Mouse (Mus musculus) natural killer cell, adult 2 months (primary cell): ENCODE results near the gene Lax1.
"Not testable (repeated sequence)": the region's sequence is repeated elsewhere in the genome, so short reads cannot be mapped to it uniquely, and the experiment has no call there.

Source experiments
- DNase-seq, 2 experiments: peaks; one replicate each; pipeline ENCODE4 v3.0.0; 2022; ENCODE audit warnings: low spot score in 2 of 2

Gene Lax1

DNA sequence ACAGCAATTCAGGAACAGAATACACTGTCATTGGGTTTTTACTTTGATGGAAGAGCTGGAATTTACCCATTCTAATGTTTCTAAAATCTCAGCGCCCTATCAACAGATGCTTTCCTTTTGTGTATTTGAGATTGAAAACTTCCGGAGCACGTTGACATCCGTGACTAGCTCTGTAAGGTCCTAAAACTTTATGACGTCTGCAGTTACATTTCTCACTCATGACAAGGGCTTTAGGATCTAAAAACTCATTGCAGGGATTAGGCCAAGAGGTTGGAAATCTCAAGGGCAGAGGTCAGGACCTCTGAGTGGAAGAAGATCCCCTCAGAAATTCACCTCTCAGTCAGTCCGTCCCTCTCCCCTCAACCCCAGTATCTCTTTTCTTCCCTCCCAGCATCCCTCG is 1.6 kb downstream of the Lax1 start:
- no peak for DNase-seq

DNA sequence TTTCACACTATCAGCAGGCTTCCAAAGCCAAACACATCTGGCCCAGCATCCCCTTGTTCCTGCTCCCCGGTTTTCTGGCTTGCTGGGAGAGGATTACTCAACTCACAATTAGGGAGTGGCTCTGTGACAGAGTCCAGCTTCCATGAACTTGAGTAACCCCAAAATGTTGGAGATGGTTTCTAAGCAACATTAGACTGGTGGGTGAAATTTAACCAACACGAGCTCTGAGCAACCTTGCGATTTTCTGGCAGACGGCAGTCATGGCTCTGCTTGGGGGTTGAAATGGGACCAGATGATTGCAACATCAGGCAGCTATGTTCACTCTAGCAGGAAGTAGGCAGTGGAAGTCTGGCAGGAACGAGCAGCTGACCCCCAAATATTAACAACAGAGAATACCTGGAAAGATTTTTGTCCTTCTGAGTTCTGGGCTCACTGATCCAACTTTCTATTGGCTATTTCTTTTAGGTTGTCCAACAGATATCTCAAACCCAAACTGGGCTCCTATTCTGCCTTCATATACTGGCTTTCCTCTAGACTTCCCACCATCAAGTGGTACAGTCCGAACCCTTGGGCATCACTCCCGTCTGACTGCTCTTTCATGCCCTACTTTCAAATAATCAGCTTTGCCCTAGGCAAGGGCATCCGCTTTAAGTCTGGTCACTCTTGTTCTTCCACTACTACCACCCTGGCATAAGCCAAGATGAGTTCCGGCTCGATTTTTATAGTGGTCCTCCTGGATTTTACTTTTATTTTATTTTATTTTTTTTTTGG is 4.0 kb downstream of the Lax1 start:
- no peak for DNase-seq

DNA sequence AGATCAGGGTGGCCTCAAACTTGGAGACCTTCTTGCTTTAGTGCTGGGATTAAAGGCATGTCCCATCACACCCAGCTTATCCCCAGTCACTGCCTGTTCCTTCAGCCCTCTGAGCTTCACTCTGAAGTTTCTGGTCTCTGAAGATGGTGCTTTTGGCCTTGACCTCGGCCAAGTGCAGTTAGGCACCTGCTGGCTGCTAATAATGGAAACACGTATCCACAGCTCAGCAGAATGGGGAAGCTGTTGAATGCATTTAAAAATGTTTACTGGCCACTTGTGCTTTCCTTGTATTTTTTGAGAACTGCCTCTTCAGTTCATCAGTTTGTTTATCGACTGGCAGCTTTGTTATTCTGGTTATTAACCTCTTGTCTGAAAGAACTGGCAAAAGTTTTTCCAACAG is 18.1 kb downstream of the Lax1 start:
- DNase-seq: no peak

DNA sequence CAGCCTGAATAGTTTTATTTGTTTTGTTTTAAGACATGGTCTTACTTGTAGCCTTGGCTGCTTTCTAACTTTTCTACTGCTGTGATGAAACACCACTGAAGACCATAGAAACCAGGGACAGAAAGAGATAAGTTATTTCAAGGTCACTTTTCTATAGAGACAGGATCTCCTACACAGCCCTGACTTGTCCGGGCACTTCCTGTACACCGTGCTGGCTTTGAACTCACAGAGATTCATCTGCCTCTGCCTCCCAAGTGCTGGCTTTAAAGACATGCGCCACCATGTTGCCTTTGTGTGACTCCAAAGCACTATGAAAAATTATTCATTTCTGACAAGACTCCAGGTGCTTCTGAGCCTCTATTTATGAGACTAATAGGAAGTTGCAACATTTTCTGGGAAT is 18.6 kb downstream of the Lax1 start:
- DNase-seq: no peak

DNA sequence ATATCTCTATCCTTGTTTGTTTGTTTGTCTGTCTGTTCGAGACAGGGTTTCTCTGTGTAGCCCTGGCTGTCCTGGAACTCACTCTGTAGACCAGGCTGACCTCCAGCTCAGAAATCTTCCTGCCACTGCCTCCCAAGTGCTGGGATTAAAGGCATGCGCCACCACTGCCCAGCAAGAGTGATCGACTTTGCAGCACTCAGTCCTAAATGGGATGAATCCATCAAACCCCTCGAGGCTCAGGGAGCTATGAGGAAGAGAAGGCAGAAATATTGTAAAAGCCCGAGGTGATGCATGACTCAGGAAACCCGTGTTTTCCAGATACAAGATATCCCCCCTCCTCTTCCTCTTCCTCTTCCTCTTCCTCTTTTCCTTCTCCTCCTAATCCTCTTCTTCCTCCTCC is 19.1 kb downstream of the Lax1 start:
- no peak for DNase-seq

DNA sequence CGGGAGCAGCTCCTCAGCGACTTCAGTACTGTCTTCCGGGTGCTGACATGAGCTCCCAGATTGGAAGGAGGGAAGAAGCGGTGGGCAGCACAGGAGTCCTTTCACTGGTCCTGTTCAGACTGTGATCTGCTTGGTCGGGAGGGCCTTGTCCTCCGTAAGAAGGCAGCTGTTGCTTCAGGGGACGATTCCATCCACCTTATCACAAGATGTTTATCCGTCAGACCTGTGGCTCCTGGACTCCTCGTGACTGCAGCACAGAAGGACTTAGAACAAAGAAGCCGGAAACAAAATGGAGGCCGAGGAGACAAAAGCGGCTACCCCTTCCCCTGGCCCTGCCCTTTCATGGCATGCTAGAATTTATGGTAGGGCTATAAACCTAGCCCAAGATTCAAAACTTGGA is 19.7 kb downstream of the Lax1 start:
- DNase-seq: no peak

DNA sequence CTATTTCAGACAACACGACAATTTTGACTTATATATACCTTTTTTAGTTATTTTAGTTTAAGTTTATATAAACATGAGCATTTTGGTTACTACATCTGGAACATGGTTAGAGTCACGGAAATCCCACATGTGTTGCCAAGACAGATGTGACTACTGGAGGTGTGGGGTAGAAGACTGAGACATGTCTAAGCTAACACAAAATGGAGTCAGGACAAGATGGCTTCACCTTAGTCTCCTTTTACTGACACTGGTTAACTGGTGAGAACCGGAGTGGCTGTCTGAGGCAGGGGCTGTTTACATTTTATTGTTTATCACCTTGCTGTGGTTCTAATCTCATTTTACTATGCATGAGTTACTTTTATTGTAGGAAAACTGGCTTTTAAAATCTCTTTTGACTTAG is 21.3 kb downstream of the Lax1 start:
- no peak for DNase-seq

DNA sequence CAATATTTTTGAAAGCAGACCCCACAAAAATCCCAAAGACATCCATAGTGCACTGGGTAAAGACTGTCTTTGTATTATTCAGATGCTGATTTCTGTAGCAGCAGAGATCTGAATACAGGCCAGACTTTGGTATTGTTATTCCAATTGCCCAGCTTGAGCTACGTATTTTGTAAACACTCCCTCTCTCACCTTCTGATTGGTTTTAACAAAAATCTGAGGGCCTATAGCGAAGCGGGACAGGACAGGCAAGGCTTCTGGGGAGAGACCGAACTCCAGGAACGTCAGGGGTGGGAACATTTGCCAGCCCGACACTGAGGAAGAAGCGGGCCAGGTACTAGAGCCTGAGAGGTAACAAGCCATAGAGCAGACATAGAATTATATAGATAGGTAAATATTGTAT is 22.2 kb downstream of the Lax1 start:
- DNase-seq: no peak

DNA sequence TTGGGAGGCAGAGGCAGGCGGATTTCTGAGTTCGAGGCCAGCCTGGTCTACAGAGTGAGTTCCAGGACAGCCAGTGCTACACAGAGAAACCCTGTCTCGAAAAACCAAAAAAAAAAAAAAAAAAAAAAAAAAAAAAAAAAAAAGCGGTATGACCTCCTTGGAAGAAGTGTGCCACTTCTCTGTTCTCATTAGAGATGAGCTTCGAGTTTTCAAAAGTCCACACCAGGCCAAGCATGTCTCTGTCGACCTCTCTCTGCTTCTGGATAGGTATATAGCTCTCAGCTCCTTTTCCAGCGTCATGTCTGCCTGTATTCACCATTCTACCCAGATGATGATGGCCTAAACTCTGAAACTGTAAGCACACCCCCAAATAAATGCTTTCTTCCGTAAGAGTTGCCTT is 24.2 kb downstream of the Lax1 start:
- DNase-seq: not testable (repeated sequence)

DNA sequence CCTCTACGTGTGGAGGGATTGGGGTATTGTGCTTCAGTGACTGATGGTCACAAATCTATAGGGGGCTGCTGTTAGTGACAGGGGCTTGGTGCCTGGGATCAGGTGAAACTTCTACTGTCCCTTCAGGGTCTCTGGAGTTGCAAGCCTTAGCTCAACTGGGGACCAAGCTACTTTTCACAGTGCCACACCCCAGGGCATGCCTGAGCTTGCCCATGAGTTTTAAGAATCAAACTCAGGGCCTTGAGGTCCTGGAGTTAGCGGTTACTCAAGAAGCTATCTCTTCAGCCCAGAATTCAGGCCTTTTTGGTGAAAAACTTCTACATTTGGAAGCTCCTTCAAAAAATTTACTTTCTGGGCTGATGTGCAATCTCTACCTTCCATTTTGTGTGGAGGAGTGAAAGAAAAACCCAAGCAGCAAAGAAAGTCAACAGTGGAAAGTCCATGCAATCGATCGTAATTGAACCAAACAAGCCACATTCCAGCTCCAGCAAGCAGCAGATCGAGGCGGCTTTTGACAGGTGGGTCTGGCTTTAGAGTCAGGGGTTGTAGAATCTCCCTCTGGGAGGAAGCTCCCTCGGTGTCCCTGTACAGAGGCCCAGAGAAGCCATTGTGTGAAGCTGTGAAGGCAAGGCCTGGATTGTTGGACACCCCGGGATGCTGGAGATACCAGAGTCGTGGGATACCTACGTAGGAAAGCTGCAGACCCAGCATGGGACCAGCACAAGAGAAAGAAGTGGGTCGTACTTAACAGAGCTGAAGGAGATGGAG is 25.5 kb downstream of the Lax1 start:
- no peak for DNase-seq

DNA sequence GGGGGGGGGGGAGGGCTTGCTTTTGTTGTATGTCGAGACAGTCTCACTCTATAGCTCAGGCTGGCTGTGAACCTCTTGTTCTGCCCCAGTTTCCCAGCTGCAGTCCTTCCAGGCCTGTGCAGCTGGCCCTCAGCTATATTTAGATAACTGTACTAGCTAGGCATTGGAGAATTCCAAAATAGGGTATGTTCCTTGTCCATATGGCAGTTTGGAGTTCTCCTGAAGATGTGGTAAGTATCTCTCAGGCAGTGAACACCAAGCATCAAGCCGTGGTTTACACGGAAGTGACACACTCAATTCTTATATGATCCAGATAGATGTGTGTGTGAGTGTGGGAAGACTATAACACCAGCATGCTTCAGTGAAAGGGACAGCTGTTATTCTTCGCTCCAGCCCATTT is 26.5 kb downstream of the Lax1 start:
- no peak for DNase-seq

DNA sequence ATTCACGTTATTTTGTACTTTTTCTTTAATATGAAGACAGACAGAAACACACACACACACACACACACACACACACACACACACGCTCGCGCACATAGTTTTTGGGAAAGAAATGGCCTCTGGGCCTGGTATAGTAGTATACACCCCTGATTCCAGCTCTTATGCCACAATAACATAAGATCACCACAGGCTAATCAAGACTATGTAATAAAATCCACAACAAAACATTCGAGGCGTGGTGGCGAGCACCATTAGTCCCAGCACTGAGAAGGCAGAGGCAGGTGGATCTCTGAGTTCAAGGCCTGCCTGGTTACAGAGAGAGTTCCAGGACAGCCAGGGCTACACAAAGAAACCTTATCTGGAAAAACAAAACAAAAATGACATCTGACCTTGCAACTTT is 27.0 kb downstream of the Lax1 start:
- no peak for DNase-seq

DNA sequence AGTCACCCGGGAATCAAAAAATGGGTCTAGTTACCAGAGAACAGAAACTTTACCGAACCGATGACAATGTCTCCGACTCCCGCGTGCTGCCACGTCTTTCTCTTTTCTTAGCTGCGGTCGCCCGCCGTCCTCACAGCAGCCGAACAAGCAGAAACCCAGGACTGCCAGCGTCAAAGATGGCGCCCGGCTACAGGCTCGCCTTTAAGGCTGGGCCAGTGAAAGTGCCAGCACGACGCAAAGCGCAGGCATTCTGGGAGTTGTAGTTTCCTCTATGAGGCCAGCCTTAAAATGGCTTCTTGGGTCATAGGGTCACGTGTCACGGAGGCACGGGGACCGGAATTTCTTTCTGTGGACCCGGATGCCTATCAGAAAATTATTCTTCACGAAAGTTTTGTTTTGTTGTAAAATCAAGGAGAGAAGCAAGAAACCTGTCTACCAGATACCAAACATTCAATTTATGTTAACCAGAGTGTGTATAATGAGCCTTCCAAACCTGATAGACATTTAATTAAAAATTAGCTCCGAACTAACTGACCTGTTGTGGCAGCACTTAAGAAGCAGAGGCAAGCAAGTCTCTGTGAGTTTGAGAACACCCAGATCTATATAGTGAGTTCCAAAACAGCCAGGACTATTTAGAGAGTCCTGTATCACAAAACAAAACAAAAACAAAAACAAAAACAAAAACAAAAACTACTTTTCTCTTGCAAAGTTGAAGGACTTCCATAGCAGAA is 28.5 kb downstream of the Lax1 start, which contains the start of gene Gm38394:
Gene Gm38394, minus strand, starts transcription at position 116 of the 731 bp plus-strand sequence.
- peak; percentile 88 to 90 for DNase-seq

DNA sequence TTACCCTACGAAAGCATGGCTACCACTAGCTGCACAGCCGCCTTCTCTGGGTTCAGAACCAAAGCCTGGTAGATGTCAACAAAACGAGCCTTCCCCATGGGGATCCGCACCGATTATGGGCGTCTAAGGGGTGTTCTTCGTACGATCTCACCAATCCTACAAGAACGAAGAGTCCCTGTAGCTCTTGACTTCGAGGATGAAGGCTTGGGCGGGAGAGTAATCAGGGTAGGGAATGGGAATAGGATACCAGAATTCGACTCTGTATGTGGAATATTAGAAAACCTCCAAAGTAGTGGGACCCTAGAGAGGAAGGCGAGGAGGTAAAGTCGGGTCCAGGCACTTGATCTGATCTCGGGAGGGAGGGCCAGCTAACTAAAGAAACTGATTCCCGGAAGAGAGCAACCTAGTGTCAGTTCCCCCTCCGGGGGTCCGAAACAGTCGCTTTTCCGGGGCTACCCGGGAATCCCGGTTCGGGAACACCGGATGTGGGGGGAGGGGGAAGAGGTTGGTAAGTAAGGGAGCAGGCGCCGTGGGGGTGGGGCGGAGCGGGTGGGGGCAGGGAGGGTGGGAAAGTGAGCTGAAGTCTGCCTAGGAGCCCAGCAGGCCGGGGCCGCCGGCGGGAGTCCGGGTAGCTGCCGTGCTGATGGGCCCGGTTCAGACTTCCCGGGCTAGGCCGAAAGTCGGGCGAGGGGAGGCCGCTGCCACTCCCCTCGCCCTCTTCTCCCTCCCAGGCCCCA is 29.3 kb downstream of the Lax1 start, which contains the start of gene Zbed6:
Gene Zbed6, minus strand, starts transcription at position 420 of the 737 bp plus-strand sequence.
- DNase-seq: peak; percentile 9 to 25

DNA sequence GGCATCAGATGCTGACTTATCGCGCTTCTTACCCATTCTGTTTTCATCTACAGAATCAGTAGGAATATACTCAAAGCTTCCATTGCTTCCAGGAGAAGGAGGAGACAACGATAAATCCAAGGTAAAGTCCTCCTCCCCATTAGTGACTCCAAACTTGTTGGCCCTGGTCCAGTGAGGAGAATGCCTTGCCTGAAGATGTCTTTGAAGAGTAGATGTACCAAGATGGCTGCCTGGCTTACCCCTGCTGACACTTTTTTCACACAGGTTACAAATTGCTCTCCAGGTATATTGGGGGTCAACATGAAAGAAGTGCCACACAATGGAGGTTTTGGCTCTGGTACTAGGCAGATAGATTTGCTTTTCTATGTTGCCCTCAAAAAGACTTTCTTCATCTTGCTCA is 31.0 kb downstream of the Lax1 start:
- DNase-seq: no peak

DNA sequence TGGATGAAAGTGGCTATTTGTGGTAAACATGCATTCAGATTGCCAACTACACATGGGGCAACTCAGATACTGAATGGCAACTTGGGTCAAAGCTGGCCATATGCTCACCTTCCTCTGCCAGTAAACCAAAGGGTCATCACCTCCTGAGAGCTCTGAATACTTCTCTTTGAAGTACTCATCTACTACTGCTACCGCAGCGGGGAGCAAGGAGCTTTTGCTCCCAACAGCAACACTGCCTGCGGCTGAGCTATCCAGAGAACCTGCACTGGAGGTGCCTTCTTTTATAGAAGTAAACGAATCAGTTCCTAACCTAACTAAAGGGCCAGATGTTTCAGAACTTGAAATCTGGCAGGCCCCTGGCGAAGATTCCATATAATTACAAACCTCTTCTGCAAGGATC is 33.1 kb downstream of the Lax1 start:
- no peak for DNase-seq

DNA sequence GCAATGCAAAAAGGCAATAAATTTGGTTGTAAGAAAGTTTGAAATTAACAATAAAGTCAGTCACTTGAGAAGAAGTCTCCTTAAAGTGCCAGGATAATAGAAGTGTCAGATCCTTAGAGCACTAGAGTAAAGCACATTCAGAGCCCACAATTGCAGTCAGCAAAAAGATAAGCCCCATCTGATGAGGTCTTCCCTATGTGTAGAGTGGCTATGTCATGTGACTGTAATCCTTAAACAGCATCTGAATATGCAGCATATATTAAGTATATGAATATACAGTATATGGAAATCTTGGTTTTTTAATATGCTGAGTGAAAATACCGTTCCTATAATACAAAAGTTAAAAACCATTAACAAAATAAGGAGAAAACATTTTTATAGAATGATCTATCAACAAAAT is 36.9 kb downstream of the Lax1 start:
- DNase-seq: no peak

DNA sequence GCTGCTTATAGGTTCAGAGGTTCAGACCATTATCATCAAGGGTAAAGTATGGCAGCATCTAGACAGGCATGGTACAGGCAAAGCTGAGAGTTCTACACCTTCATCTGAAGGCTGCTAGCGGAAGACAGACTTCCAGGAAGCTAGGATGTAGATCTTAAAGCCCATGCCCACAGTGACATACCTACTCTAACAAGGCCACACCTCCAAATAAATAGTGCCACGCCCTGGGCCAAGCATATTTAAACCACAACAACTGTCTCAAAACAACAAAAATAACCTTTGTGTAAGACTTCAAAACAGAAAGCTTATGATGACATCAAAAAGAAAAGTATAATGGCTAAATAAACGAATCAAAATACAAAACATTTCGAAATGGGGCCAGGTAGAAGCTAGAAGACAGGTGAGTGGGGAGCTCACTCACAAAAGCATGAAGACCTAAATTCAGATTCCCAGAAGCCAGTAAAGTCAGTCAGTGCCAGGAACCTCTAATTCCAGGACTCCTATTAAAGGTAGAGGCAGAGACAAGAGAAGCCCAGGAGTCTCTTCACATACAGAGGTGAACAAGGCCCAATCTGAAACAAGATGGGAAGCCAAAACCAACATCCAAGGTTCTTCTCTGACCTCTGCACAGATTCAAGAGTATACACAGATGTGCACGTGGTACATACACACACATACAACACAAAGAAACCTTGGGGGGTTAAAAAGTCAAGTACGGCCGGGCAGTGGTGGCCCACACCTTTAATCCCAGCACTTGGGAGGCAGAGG is 39.4 kb downstream of the Lax1 start:
- DNase-seq: no peak

DNA sequence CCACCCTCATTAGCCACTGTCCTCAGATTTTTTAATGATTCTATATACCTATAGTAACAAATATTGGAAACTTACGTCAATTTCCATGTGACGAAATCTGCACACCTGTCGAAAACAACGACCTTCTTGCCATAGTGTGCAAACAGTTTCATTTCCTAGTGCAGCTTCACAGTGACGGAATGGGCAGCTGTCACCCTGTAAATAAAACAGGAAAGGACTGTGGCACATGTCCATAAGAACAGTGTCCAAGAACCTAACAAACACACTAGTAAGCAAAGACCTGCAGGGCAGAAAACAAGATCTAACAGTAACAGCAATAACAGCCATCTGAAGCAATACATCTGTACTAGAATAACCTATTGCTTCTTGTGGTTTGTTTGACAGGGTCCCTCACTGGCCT is 44.3 kb downstream of the Lax1 start:
- no peak for DNase-seq

DNA sequence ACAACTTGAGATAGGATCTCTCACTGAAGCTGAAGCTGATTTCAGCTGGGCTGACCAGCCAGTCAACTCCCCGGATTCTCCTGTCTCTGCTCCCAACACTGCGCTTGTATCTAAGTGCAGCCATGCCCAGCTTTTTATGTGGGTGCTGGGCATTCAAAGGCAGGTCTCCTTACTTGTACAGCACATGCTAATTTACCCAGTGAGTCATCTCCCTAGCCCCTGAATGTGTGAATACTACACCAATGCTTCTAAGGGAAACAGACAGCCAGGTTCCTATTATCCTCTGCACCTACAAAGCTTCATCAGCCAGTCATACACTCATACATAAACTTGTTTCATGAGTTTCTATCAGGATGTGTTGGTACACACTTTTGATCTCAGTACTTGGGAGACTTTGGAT is 48.7 kb downstream of the Lax1 start:
- no peak for DNase-seq

DNA sequence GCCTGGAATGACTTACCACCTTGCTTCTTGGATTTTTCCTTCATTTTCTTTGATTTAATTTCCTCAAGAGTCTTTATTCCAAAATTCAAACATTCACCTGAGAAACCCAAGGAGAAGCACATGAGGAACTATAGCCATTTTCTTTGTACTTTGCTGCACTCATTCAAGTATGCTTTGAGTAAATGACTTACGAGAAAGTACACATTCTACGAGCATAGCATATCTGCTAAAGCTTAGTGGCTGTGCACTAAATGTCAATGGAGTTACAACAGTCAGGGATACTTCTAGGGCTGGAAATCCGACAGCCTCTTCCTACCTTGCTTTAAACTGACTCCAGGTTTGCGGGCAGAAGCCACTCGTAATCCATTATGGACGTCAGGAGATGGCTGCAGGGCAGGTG is 51.4 kb downstream of the Lax1 start:
- DNase-seq: no peak
